Mouse (Mus musculus) MEL (cell line): ENCODE measurements around the gene Rpgrip1l.

Experiments used
- CHD2 ChIP-seq: IDR thresholded peaks from 2 replicates; pipeline ENCODE4 v1.6.1; 2011; ENCODE audit warnings: low read length, improper control_type of control experiment
- CTCF ChIP-seq, 3 experiments: IDR thresholded peaks in 2 of 3; conservative IDR thresholded peaks in 1 of 3; 2 replicates each; pipeline ENCODE4 v1.5.1; 2011 to 2012; ENCODE audit warnings: low read length in 3 of 3, low read depth in 2 of 3, mild to moderate bottlenecking in 2 of 3, improper control_type of control experiment in 1 of 3, inconsistent platforms in 1 of 3, mixed read lengths in 1 of 3, moderate library complexity in 1 of 3; ENCODE audit not compliant: control insufficient read depth in 1 of 3, insufficient read depth in 1 of 3, poor library complexity in 1 of 3, severe bottlenecking in 1 of 3
- E2F4 ChIP-seq: IDR thresholded peaks from 2 replicates; pipeline ENCODE4 v1.6.1; 2011; ENCODE audit warnings: low read depth, low read length, improper control_type of control experiment, borderline replicate concordance
- EP300 ChIP-seq, 2 experiments: IDR thresholded peaks; 2 replicates each; pipeline ENCODE4 v1.6.1; 2011; ENCODE audit warnings: improper control_type of control experiment in 2 of 2, low read length in 2 of 2, low read depth in 1 of 2, mild to moderate bottlenecking in 1 of 2
- JUND ChIP-seq: IDR thresholded peaks from 2 replicates; pipeline ENCODE4 v1.6.1; 2011; ENCODE audit warnings: low read depth, mild to moderate bottlenecking, improper control_type of control experiment, low read length
- MAFK ChIP-seq: IDR thresholded peaks from 2 replicates; pipeline ENCODE4 v1.6.1; 2011; ENCODE audit warnings: low read depth, mild to moderate bottlenecking, low read length, improper control_type of control experiment, borderline replicate concordance
- MAZ ChIP-seq: IDR thresholded peaks from 2 replicates; pipeline ENCODE4 v1.6.1; 2012; ENCODE audit warnings: low read depth, mild to moderate bottlenecking, inconsistent platforms, low read length, improper control_type of control experiment
- MXI1 ChIP-seq: IDR thresholded peaks from 2 replicates; pipeline ENCODE4 v1.6.1; 2011; ENCODE audit warnings: mild to moderate bottlenecking, low read depth, low read length, improper control_type of control experiment
- MYB ChIP-seq: IDR thresholded peaks from 2 replicates; pipeline ENCODE4 v1.6.1; 2011; ENCODE audit warnings: mild to moderate bottlenecking, low read depth, low read length, improper control_type of control experiment
- NRF1 ChIP-seq: IDR thresholded peaks from 2 replicates; pipeline ENCODE4 v1.6.1; 2014; ENCODE audit warnings: low read depth, mild to moderate bottlenecking, inconsistent platforms, low read length, improper control_type of control experiment, moderate library complexity; ENCODE audit not compliant: poor library complexity, insufficient read depth, severe bottlenecking
- POLR2A ChIP-seq, 2 experiments: IDR thresholded peaks; 2 replicates each; pipeline ENCODE4 v1.6.1; 2011 to 2012; ENCODE audit warnings: low read length in 2 of 2, mild to moderate bottlenecking in 2 of 2, control low read depth in 1 of 2, improper control_type of control experiment in 1 of 2, low read depth in 1 of 2, moderate library complexity in 1 of 2; ENCODE audit not compliant: control insufficient read depth in 1 of 2, insufficient read depth in 1 of 2, poor library complexity in 1 of 2
- SMC3 ChIP-seq: IDR thresholded peaks from 2 replicates; pipeline ENCODE4 v1.6.1; 2011; ENCODE audit warnings: low read depth, low read length, improper control_type of control experiment

DNA sequence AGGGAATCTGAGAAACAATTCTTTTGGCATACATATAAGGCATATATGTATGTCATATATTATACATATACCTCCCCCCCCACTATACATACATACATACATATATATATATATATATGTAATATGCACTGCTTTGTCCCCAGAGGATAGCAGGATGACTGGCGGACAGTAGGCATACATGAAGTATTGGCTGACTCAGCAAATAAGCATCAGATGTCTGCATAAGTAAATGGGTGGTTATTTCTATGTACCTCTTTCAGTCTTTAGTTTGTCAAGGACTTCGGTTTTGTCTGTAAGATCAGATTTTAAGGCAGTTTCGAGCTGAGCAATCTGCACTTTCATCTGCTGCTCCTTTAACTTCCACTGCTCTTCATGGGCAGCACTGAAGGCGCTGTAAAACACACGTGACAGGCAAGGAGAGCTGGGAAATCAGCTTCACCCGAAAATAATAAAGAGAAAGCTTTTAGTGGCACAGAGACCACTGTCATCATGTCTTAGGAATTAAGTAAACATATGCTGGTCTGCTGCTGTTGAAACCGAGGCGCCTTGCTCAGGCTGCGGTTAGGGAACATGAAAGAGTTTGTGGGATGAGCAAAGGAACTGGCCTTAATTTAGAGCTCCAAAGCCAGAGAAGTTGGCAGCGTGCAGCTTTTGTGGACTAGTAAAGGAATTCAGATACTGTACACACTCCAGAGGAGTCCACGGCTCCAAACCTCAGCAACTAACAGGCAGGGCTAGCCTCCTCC lies 32.4 kb downstream of the Rpgrip1l start:
- TF ChIP-seq CTCF (IDR thresholded peaks at IDR 0.05 in 2 of 3, conservative IDR thresholded peaks at IDR 0.05 in 1 of 3; ENCODE audit: control insufficient read depth in 1 of 3, insufficient read depth in 1 of 3, low read depth in 2 of 3, low read length in 3 of 3, poor library complexity in 1 of 3, severe bottlenecking in 1 of 3) (no peak), NRF1 (no peak), MYB (no peak), MAZ (no peak), MAFK (peak; percentile 86), SMC3 (no peak), JUND (no peak), POLR2A (IDR thresholded peaks at IDR 0.05; ENCODE audit: control insufficient read depth in 1 of 2, insufficient read depth in 1 of 2, low read depth in 1 of 2, low read length in 2 of 2, poor library complexity in 1 of 2) (no peak), E2F4 (no peak), MXI1 (no peak), CHD2 (no peak), EP300 (IDR thresholded peaks at IDR 0.05; ENCODE audit: low read depth in 1 of 2, low read length in 2 of 2) (no peak)
